Mouse (Mus musculus): ENCODE data around the gene Cadps.

Gene Cadps

GRCm38 (mm10) chr14:12504191-12504947, 318.5 kb downstream of the Cadps start:
- CTCF ChIA-PET: no interaction called here

GRCm38 (mm10) chr14:12462206-12462605, 360.7 kb downstream of the Cadps start:
- CTCF ChIA-PET: no interaction called here

GRCm38 (mm10) chr14:12459700-12460099, 363.2 kb downstream of the Cadps start:
- CTCF ChIA-PET: no interaction called here

- CTCF ChIA-PET: no interaction called here
Measured at GRCm38 (mm10) chr14:12455064-12455591, 367.8 kb downstream of the Cadps start.

- CTCF ChIA-PET: interaction anchor here (0.6 kb wide), 1 partner anchor 91 kb away, joined by 3 read pairs; no protein-coding TSS in a partner anchor
Measured at GRCm38 (mm10) chr14:12450807-12451206, 372.1 kb downstream of the Cadps start.

- CTCF ChIA-PET: no interaction called here
Measured at GRCm38 (mm10) chr14:12448883-12449282, 374.0 kb downstream of the Cadps start.

GRCm38 (mm10) chr14:12441019-12441418, 381.9 kb downstream of the Cadps start:
- CTCF ChIA-PET: no interaction called here

- CTCF ChIA-PET: no interaction called here
Measured at GRCm38 (mm10) chr14:12437976-12438375, 384.9 kb downstream of the Cadps start.

- CTCF ChIA-PET: no interaction called here
Measured at GRCm38 (mm10) chr14:12437422-12437821, 385.5 kb downstream of the Cadps start.

- CTCF ChIA-PET: no interaction called here
Measured at GRCm38 (mm10) chr14:12436903-12437368, 385.9 kb downstream of the Cadps start.

GRCm38 (mm10) chr14:12428021-12428654, 394.7 kb downstream of the Cadps start:
- CTCF ChIA-PET: no interaction called here

GRCm38 (mm10) chr14:12425311-12425710, 397.6 kb downstream of the Cadps start:
- CTCF ChIA-PET: no interaction called here

- CTCF ChIA-PET: no interaction called here
Measured at GRCm38 (mm10) chr14:12410276-12410675, 412.6 kb downstream of the Cadps start.

- CTCF ChIA-PET: no interaction called here
Measured at GRCm38 (mm10) chr14:12409811-12410210, 413.1 kb downstream of the Cadps start.

GRCm38 (mm10) chr14:12406588-12406987, 416.3 kb downstream of the Cadps start:
- CTCF ChIA-PET: no interaction called here

GRCm38 (mm10) chr14:12405201-12405600, 417.7 kb downstream of the Cadps start:
- CTCF ChIA-PET: no interaction called here

GRCm38 (mm10) chr14:12404724-12405123, 418.2 kb downstream of the Cadps start:
- CTCF ChIA-PET: interaction anchor here (0.7 kb wide), 1 partner anchor 208 kb away, joined by 3 read pairs; no protein-coding TSS in a partner anchor

- CTCF ChIA-PET: no interaction called here
Measured at GRCm38 (mm10) chr14:12404052-12404451, 418.8 kb downstream of the Cadps start.

- CTCF ChIA-PET: no interaction called here
Measured at GRCm38 (mm10) chr14:12400116-12400515, 422.8 kb downstream of the Cadps start.

GRCm38 (mm10) chr14:12397561-12397960, 425.3 kb downstream of the Cadps start:
- CTCF ChIA-PET: no interaction called here

GRCm38 (mm10) chr14:12394318-12394717, 428.6 kb downstream of the Cadps start:
- CTCF ChIA-PET: no interaction called here

- CTCF ChIA-PET: no interaction called here
Measured at GRCm38 (mm10) chr14:12393271-12393861, 429.5 kb downstream of the Cadps start.

- CTCF ChIA-PET: no interaction called here
Measured at GRCm38 (mm10) chr14:12391167-12391566, 431.7 kb downstream of the Cadps start.

All from spleen, embryonic (tissue).